Mouse (Mus musculus) lung, postnatal 0 days (tissue): ENCODE data around the gene Bax. TPM values are rescaled to one million over a fixed set of nuclear protein-coding genes. Genes with fewer than 3 reads are reported as not detected.
A peak's percentile ranks its signal among the peaks of the same experiment; 100 is the strongest.
"Not testable (repeated sequence)": the region's sequence is repeated elsewhere in the genome, so short reads cannot be mapped to it uniquely, and the experiment has no call there.

Experiments used
- ATAC-seq: fragments of 200-750 bp; cut with Nextera tagmentation; 2 replicates; pipeline ENCODE4 v1.8.0; 2017; ENCODE audit warnings: moderate library complexity
- DNase-seq: peaks from one replicate; pipeline ENCODE4 v3.0.0-alpha.2; 2016; ENCODE audit warnings: low spot score
- H3K27ac ChIP-seq: fragments of 300-500 bp; sonication (generic); 2 replicates; pipeline ENCODE4 v1.5.1; 2014; ENCODE audit warnings: antibody characterized with exemption, mild to moderate bottlenecking, low read length, mixed read lengths
- H3K27me3 ChIP-seq: fragments of 300-500 bp; sonication (generic); replicated peaks from 2 replicates; pipeline ENCODE4 v1.6.1; 2014; ENCODE audit warnings: low read length, mixed read lengths; ENCODE audit not compliant: insufficient read depth
- H3K36me3 ChIP-seq: fragments of 300-500 bp; sonication (generic); 2 replicates; pipeline ENCODE4 v1.6.1; 2014; ENCODE audit warnings: low read length, mixed read lengths; ENCODE audit not compliant: insufficient read depth
- H3K4me1 ChIP-seq: fragments of 300-500 bp; sonication (generic); 2 replicates; pipeline ENCODE4 v1.6.1; 2014; ENCODE audit warnings: antibody characterized with exemption, low read depth, low read length, mixed read lengths; ENCODE audit not compliant: insufficient read depth
- H3K4me2 ChIP-seq: fragments of 300-500 bp; sonication (generic); replicated peaks from 2 replicates; pipeline ENCODE4 v1.6.1; 2014; ENCODE audit warnings: low read depth, mild to moderate bottlenecking, low read length, moderate library complexity, mixed read lengths
- H3K4me3 ChIP-seq: fragments of 300-500 bp; sonication (generic); 2 replicates; pipeline ENCODE4 v1.5.1; 2014; ENCODE audit warnings: low read depth, low read length
- H3K9ac ChIP-seq: fragments of 300-500 bp; sonication (generic); replicated peaks from 2 replicates; pipeline ENCODE4 v1.6.1; 2014; ENCODE audit warnings: low read depth, mild to moderate bottlenecking
- H3K9me3 ChIP-seq: fragments of 300-500 bp; sonication (generic); 2 replicates; pipeline ENCODE4 v1.6.1; 2016; ENCODE audit warnings: low read length, mixed read lengths
- CTCF ChIP-seq: IDR thresholded peaks from 2 replicates; pipeline ENCODE4 v1.5.1; 2016; ENCODE audit warnings: antibody characterized with exemption, mild to moderate bottlenecking
- EP300 ChIP-seq: IDR thresholded peaks from 2 replicates; pipeline ENCODE4 v1.6.1; 2016; ENCODE audit warnings: antibody characterized with exemption, mild to moderate bottlenecking, control low read depth
- WGBS: fragments of 180-500 bp; shearing (Covaris S2); extraction: QIAGEN DNeasy Blood & Tissue Kit; methylation state at CpG from one replicate; pipeline ENCODE4 v1.1.7; 2014; 5-methylcytosine and 5-hydroxymethylcytosine counted together
- polyA plus RNA-seq: library from polyadenylated mRNA; unstranded; fragments of >200 nt; fragmentation: Nextera tagmentation; extraction: Ambion mirVana; gene quantifications from 2 replicates; pipeline ENCODE4 v1.2.1, GENCODE M21; 2015

Bax gene
- polyA plus RNA-seq, 1 experiment from 2014 or later = 155 TPM

- no peak overlapping the region for H3K9ac ChIP-seq
- ATAC-seq (no peak), DNase-seq (no peak)
- TF ChIP-seq EP300 (no peak), CTCF (no peak)
- no peak overlapping the region for H3K4me3 ChIP-seq
- H3K36me3 ChIP-seq = no peaks in the 10 kb centered on the region
- H3K4me2 ChIP-seq = no peak overlapping the region
- peaks cover 3% of the 10 kb centered on the region; the same call in 1 of the 2 replicates for H3K4me1 ChIP-seq
- 62% methylated on average over 7 of the region's 7 CpGs for WGBS
- no peaks in the 10 kb centered on the region for H3K27me3 ChIP-seq
- no peaks in the 10 kb centered on the region for H3K9me3 ChIP-seq
- no peak overlapping the region for H3K27ac ChIP-seq
Measured at GRCm38 (mm10) chr7:45486158-45486557, 19.5 kb upstream of the Bax start.

GRCm38 (mm10) chr7:45484985-45485384, 18.3 kb upstream of the Bax start:
- ATAC-seq = not testable (repeated sequence)
- WGBS = 95% methylated on average over 5 of the region's 5 CpGs

GRCm38 (mm10) chr7:45482166-45482565, 15.5 kb upstream of the Bax start:
- ATAC-seq = no peak
- H3K4me2 ChIP-seq = no peak overlapping the region
- H3K27me3 ChIP-seq = no peaks in the 10 kb centered on the region
- no peak overlapping the region for H3K27ac ChIP-seq
- WGBS = 83% methylated on average over 1 of the region's 1 CpGs
- no peak for DNase-seq
- H3K4me1 ChIP-seq = no peaks in the 10 kb centered on the region
- H3K9ac ChIP-seq = no peak overlapping the region
- H3K4me3 ChIP-seq = no peak overlapping the region
- H3K9me3 ChIP-seq = no peaks in the 10 kb centered on the region
- TF ChIP-seq EP300 = no peak
- no peak for TF ChIP-seq CTCF
- no peaks in the 10 kb centered on the region for H3K36me3 ChIP-seq

More at GRCm38 (mm10) chr7:45484985-45485384, 18.3 kb upstream of the Bax start:
- H3K9me3 ChIP-seq, H3K36me3 ChIP-seq, DNase-seq, H3K4me2 ChIP-seq, H3K4me1 ChIP-seq, H3K27ac ChIP-seq, H3K27me3 ChIP-seq, H3K4me3 ChIP-seq, H3K9ac ChIP-seq: not testable (repeated sequence)

GRCm38 (mm10) chr7:45481374-45481927, 14.8 kb upstream of the Bax start, which contains the start of gene Tulp2:
Gene Tulp2 (plus strand): TSS chr7:45481877.
- no peaks in the 10 kb centered on the region for H3K9me3 ChIP-seq
- H3K4me2 ChIP-seq = no peak within 1 kb of the TSS
- WGBS = 50% methylated on average over 15 of the region's 15 CpGs
- ATAC-seq = peak; percentile 86
- DNase-seq = peak; percentile 68
- H3K36me3 ChIP-seq = no peaks in the 10 kb centered on the region
- H3K4me1 ChIP-seq = no peaks in the 10 kb centered on the region
- H3K4me3 ChIP-seq = no peak within 1 kb of the TSS
- TF ChIP-seq EP300 (no peak), CTCF (no peak)
- H3K27ac ChIP-seq = no peak within 1 kb of the TSS
- no peaks in the 10 kb centered on the region for H3K27me3 ChIP-seq
- no peak within 1 kb of the TSS for H3K9ac ChIP-seq

GRCm38 (mm10) chr7:45480310-45480709, 13.6 kb upstream of the Bax start:
- not testable (repeated sequence) for H3K27ac ChIP-seq, H3K4me3 ChIP-seq, H3K9me3 ChIP-seq, H3K4me1 ChIP-seq, ATAC-seq, H3K27me3 ChIP-seq, H3K36me3 ChIP-seq, H3K9ac ChIP-seq, H3K4me2 ChIP-seq, DNase-seq
- 59% methylated on average over 3 of the region's 4 CpGs for WGBS

GRCm38 (mm10) chr7:45478774-45479173, 12.1 kb upstream of the Bax start:
- H3K36me3 ChIP-seq = no peaks in the 10 kb centered on the region
- H3K4me3 ChIP-seq = no peak overlapping the region
- TF ChIP-seq CTCF (no peak), EP300 (no peak)
- DNase-seq = no peak
- WGBS = 95% methylated on average over 7 of the region's 7 CpGs
- H3K27ac ChIP-seq = no peak overlapping the region
- H3K27me3 ChIP-seq = no peaks in the 10 kb centered on the region
- no peak for ATAC-seq
- H3K4me1 ChIP-seq = 0 out of 2 replicates have a peak, but pooled peaks cover 2% of the 10 kb centered on the region
- H3K9ac ChIP-seq = no peak overlapping the region
- no peak overlapping the region for H3K4me2 ChIP-seq
- H3K9me3 ChIP-seq = no peaks in the 10 kb centered on the region

- WGBS = 4% methylated on average over 3 of the region's 3 CpGs
- ATAC-seq = peak; percentile 52
Measured at GRCm38 (mm10) chr7:45477003-45477402, 10.3 kb upstream of the Bax start.

More at GRCm38 (mm10) chr7:45477003-45477402, 10.3 kb upstream of the Bax start:
- no peaks in the 10 kb centered on the region for H3K36me3 ChIP-seq
- no peak overlapping the region for H3K4me3 ChIP-seq
- H3K9ac ChIP-seq = no peak overlapping the region
- no peak overlapping the region for H3K27ac ChIP-seq
- no peak overlapping the region for H3K4me2 ChIP-seq
- H3K27me3 ChIP-seq = no peaks in the 10 kb centered on the region
- H3K4me1 ChIP-seq = 0 out of 2 replicates have a peak, but pooled peaks cover 2% of the 10 kb centered on the region
- H3K9me3 ChIP-seq = no peaks in the 10 kb centered on the region
- peak; percentile 84 for DNase-seq
- TF ChIP-seq EP300 (no peak), CTCF (peak; percentile 83)
